Mouse (Mus musculus): Measurements from ENCODE around the gene Duoxa1. TPM values are rescaled to one million over a fixed set of nuclear protein-coding genes. Genes with fewer than 3 reads are reported as not detected.
"Not testable (repeated sequence)": the region's sequence is repeated elsewhere in the genome, so short reads cannot be mapped to it uniquely, and the experiment has no call there.

Duoxa1 gene
- total and polyA plus RNA-seq, 3 experiments, result 0.11 TPM; not detected in 2

GRCm38 (mm10) chr2:122349136-122349785 is 35.7 kb upstream of the Duoxa1 start:
- H3K4me1 ChIP-seq (ENCODE audit: insufficient read depth, low read depth, low read length), result peaks cover 16% of the 10 kb centered on the region
- no peaks in the 10 kb centered on the region for H3K36me3 ChIP-seq (replicated peaks)
- DNase-seq (ENCODE audit: low spot score) (no peak), ATAC-seq (ENCODE audit: extremely low read depth, insufficient number of reproducible peaks, low FRiP score, poor library complexity, severe bottlenecking) (no peak)
- H3K9me3 ChIP-seq (replicated peaks), result no peaks in the 10 kb centered on the region
- no peak for TF ChIP-seq GATA2 (IDR thresholded peaks at IDR 0.05; ENCODE audit: borderline replicate concordance, low read depth, low read length)
- no peak for TF ChIP-seq GATA1 (IDR thresholded peaks at IDR 0.05; ENCODE audit: borderline replicate concordance, low read length)
- no peak for TF ChIP-seq TAL1 (conservative IDR thresholded peaks at IDR 0.05; ENCODE audit: low read depth, low read length)
- TF ChIP-seq POLR2AphosphoS5 (IDR thresholded peaks at IDR 0.05; ENCODE audit: insufficient replicate concordance, low read depth, low read length), result no peak
- no peak for TF ChIP-seq CTCF (IDR thresholded peaks at IDR 0.05; ENCODE audit: low read depth, low read length)
- peaks cover 72% of the 10 kb centered on the region for H3K27me3 ChIP-seq (ENCODE audit: insufficient read depth, low read length)
- peak overlapping the region; percentile 73 for H3K4me3 ChIP-seq (ENCODE audit: low read depth, low read length)

- no peaks in the 10 kb centered on the region for H3K9me3 ChIP-seq (replicated peaks)
- H3K4me1 ChIP-seq (ENCODE audit: insufficient read depth, low read depth, low read length), result peaks cover 16% of the 10 kb centered on the region
- peak; percentile 61; the same call in 1 of the 2 replicates for ATAC-seq (ENCODE audit: extremely low read depth, insufficient number of reproducible peaks, low FRiP score, poor library complexity, severe bottlenecking)
- H3K27me3 ChIP-seq (ENCODE audit: insufficient read depth, low read length), result peaks cover 70% of the 10 kb centered on the region
- H3K36me3 ChIP-seq (replicated peaks), result no peaks in the 10 kb centered on the region
- DNase-seq (ENCODE audit: low spot score), result peak; percentile 73
- H3K4me3 ChIP-seq (ENCODE audit: low read depth, low read length), result peak overlapping the region; percentile 73
- TF ChIP-seq POLR2AphosphoS5 (IDR thresholded peaks at IDR 0.05; ENCODE audit: insufficient replicate concordance, low read depth, low read length) (no peak), GATA2 (IDR thresholded peaks at IDR 0.05; ENCODE audit: borderline replicate concordance, low read depth, low read length) (no peak), CTCF (IDR thresholded peaks at IDR 0.05; ENCODE audit: low read depth, low read length) (peak; percentile 31; the same call in 1 of the 2 replicates), TAL1 (conservative IDR thresholded peaks at IDR 0.05; ENCODE audit: low read depth, low read length) (no peak), GATA1 (IDR thresholded peaks at IDR 0.05; ENCODE audit: borderline replicate concordance, low read length) (no peak)
These were observed 35.1 kb upstream of the Duoxa1 start for GRCm38 (mm10) chr2:122348531-122349131.

GRCm38 (mm10) chr2:122347257-122347656 is 33.7 kb upstream of the Duoxa1 start:
- TF ChIP-seq POLR2AphosphoS5 (IDR thresholded peaks at IDR 0.05; ENCODE audit: insufficient replicate concordance, low read depth, low read length), result no peak
- TF ChIP-seq TAL1 (conservative IDR thresholded peaks at IDR 0.05; ENCODE audit: low read depth, low read length), result no peak
- no peak for TF ChIP-seq GATA1 (IDR thresholded peaks at IDR 0.05; ENCODE audit: borderline replicate concordance, low read length)
- TF ChIP-seq GATA2 (IDR thresholded peaks at IDR 0.05; ENCODE audit: borderline replicate concordance, low read depth, low read length), result no peak
- TF ChIP-seq CTCF (IDR thresholded peaks at IDR 0.05; ENCODE audit: low read depth, low read length), result no peak
- peaks cover 69% of the 10 kb centered on the region for H3K27me3 ChIP-seq (ENCODE audit: insufficient read depth, low read length)
- H3K9me3 ChIP-seq (replicated peaks), result no peaks in the 10 kb centered on the region
- H3K36me3 ChIP-seq (replicated peaks), result no peaks in the 10 kb centered on the region
- no peak for ATAC-seq (ENCODE audit: extremely low read depth, insufficient number of reproducible peaks, low FRiP score, poor library complexity, severe bottlenecking)
- no peak for DNase-seq (ENCODE audit: low spot score)
- H3K4me3 ChIP-seq (ENCODE audit: low read depth, low read length), result no peak overlapping the region
- peaks cover 16% of the 10 kb centered on the region for H3K4me1 ChIP-seq (ENCODE audit: insufficient read depth, low read depth, low read length)

- H3K36me3 ChIP-seq (replicated peaks); ATAC-seq (ENCODE audit: extremely low read depth, insufficient number of reproducible peaks, low FRiP score, poor library complexity, severe bottlenecking); H3K4me3 ChIP-seq (ENCODE audit: low read depth, low read length); DNase-seq (ENCODE audit: low spot score); H3K9me3 ChIP-seq (replicated peaks): not testable (repeated sequence)
- peaks cover 62% of the 10 kb centered on the region for H3K27me3 ChIP-seq (ENCODE audit: insufficient read depth, low read length)
- H3K4me1 ChIP-seq (ENCODE audit: insufficient read depth, low read depth, low read length), result peaks cover 16% of the 10 kb centered on the region
These were observed 32.6 kb upstream of the Duoxa1 start for GRCm38 (mm10) chr2:122346164-122346563.

- H3K9me3 ChIP-seq (replicated peaks), result no peaks in the 10 kb centered on the region
- peaks cover 16% of the 10 kb centered on the region for H3K4me1 ChIP-seq (ENCODE audit: insufficient read depth, low read depth, low read length)
- no peak for DNase-seq (ENCODE audit: low spot score)
- no peak for ATAC-seq (ENCODE audit: extremely low read depth, insufficient number of reproducible peaks, low FRiP score, poor library complexity, severe bottlenecking)
- H3K27me3 ChIP-seq (ENCODE audit: insufficient read depth, low read length), result peaks cover 58% of the 10 kb centered on the region
- H3K36me3 ChIP-seq (replicated peaks), result no peaks in the 10 kb centered on the region
- H3K4me3 ChIP-seq (ENCODE audit: low read depth, low read length), result no peak overlapping the region
- TF ChIP-seq GATA1 (IDR thresholded peaks at IDR 0.05; ENCODE audit: borderline replicate concordance, low read length) (no peak), CTCF (IDR thresholded peaks at IDR 0.05; ENCODE audit: low read depth, low read length) (no peak), POLR2AphosphoS5 (IDR thresholded peaks at IDR 0.05; ENCODE audit: insufficient replicate concordance, low read depth, low read length) (no peak), GATA2 (IDR thresholded peaks at IDR 0.05; ENCODE audit: borderline replicate concordance, low read depth, low read length) (no peak), TAL1 (conservative IDR thresholded peaks at IDR 0.05; ENCODE audit: low read depth, low read length) (no peak)
These were observed 31.8 kb upstream of the Duoxa1 start for GRCm38 (mm10) chr2:122345106-122345893.

- peaks cover 13% of the 10 kb centered on the region for H3K27me3 ChIP-seq (ENCODE audit: insufficient read depth, low read length)
- no peaks in the 10 kb centered on the region for H3K9me3 ChIP-seq (replicated peaks)
- no peak for DNase-seq (ENCODE audit: low spot score)
- TF ChIP-seq TAL1 (conservative IDR thresholded peaks at IDR 0.05; ENCODE audit: low read depth, low read length) (no peak), GATA1 (IDR thresholded peaks at IDR 0.05; ENCODE audit: borderline replicate concordance, low read length) (no peak), GATA2 (IDR thresholded peaks at IDR 0.05; ENCODE audit: borderline replicate concordance, low read depth, low read length) (no peak), POLR2AphosphoS5 (IDR thresholded peaks at IDR 0.05; ENCODE audit: insufficient replicate concordance, low read depth, low read length) (no peak), CTCF (IDR thresholded peaks at IDR 0.05; ENCODE audit: low read depth, low read length) (no peak)
- H3K4me1 ChIP-seq (ENCODE audit: insufficient read depth, low read depth, low read length), result no peaks in the 10 kb centered on the region
- H3K4me3 ChIP-seq (ENCODE audit: low read depth, low read length), result no peak overlapping the region
- H3K36me3 ChIP-seq (replicated peaks), result no peaks in the 10 kb centered on the region
- ATAC-seq (ENCODE audit: extremely low read depth, insufficient number of reproducible peaks, low FRiP score, poor library complexity, severe bottlenecking), result no peak
These were observed 23.8 kb upstream of the Duoxa1 start for GRCm38 (mm10) chr2:122337291-122337690.
